Mouse (Mus musculus) retina, adult 2 months (tissue): ENCODE measurements around the gene Coil.

Experiments
- DNase-seq: peaks from one replicate; pipeline ENCODE4 v3.0.0-alpha.2; 2012; ENCODE audit warnings: low read depth, low spot score

Gene Coil

DNA sequence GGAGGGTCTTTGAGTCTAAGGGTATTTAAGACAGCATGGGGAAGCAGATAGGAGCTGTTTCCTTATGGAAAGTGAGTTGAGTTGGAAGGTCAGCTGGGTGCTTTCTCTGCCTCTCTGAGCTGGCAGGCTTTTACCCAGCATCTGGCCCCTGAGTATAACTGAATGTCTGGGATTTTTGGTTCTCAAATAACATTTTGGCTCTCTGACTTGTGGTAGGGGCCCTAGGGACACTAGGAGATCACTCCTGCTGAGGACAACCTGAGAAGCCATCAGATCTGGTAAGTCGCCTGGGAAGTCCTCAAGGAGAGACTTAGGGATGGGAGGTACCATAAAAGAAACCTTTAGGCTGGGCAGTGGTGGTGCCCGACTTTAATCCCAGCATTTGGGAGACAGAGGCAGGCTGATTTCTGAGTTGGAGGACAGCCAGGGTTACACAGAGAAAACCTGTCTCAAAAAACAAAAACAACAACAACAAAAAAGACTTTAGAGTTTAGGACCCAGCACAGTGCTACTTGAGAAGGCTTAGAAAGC lies at the start of gene Coil:
Coil (plus strand) TSS at position 51 of the 531 bp plus-strand sequence.
- no peak for DNase-seq

DNA sequence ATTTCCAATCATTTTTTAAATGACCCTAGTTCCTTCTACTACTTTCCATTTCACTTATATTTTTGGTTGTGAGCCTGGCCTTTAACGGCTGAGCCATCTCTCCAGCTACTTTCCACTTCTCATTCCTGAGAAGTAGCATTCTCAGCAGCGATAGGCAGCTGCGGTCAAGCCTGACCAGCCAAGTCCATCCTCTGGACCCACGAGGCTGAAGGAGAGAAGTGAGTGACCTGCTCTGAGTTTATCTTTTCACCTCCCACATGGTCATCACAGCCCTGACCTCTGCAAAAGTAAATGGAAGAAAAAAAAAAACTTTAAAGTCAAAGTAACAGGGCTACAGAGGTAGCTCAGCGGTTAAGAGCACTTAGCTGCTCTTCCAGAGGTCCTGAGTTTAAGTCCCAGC lies 43.5 kb upstream of the Coil start:
- DNase-seq, result no peak

DNA sequence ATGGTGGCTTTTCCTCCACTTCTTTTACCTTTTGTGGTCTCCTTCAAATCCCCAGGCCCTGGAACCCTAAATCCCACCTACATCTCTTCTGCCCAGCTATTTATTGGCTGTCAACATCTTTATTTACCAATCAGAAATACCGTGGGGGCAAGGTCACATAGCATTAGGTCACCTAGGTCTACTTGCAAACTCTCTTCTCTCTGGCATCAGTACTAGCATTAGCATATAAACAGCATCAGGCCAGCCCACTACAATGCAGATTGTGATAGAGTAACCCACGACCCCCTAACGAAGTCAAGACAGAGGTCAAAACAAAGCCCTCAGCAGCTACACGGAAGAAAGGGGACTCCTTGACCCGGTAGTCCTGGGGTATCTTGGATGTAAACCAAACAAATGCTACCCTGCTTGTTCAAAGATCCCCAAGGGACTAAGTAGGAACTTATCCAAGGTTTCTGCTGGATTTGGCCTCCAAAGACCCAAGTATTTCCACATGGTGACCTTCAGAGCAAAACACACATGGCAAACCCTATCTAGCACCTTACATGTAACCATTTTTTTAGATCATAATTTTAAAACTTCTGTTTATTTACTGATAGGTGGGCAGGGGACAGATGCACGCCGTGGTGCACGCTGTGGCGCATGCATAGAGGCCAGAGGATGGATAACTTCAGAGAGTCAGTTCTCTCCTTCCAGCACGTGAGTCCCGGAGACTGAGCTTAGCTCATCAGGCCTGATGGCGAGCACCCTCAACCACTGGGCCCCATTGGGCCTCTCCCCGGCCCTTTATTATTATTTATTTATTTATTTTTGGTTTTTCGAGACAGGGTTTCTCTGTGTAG lies 38.1 kb upstream of the Coil start:
- DNase-seq, result no peak

DNA sequence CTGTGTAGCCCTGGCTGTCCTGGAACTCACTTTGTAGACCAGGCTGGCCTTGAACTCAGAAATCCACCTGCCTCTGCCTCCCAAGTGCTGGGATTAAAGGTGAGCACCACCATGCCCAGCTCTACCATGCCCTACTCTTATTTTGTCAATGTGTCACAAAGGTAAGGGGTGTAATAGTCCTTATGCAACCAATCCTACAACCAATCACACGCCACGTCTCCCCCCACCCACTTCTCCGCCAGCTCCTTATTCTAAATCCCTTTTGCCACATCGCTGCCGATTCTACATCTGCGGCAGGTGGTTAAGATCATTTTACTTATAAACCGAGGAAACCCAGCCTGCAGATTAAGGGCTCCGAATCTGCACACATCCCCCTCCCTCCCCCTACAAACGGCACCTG lies 37.0 kb upstream of the Coil start:
- no peak for DNase-seq

DNA sequence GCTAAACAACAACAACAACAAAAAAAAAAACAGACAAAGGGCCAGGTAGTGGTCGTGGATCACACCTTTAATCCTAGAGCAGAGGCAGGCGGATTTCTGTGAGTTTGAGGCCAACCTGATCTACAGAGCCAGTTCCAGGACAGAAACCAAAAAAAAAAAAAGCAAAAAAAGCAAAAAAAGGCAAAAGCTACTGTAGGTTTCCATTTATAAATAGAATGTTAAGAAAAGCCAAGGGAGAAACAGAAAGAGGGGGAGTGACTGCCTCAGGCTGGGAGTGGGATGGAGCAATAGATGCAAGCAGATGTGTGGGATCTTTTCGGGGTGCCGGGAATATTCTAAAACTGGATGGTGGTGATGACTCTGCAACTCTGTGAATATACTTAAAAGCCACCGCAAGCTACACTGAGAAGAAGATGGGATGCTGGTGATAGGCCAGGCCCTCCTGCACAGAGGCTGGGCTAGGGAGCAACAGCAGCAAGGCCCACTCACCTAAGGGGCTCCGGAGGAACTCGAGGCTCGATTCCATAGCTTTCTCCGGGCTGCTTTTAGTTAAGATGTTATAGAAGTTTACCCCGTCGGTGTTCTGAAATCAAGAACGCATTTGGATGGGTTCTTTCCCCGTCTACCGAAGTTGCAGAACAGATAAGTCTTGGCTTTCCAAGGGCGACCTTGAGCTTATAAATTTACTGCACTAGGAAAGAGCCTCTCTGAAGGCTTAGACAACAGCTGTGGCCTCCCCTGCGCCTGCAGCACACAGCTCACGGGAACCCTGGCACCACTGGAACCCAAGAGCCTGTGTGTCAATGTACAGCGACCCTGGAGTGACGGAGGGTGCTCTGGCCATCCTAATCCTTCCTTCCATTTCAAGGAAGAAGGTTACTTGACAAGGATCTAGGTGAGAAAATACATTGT lies 35.7 kb upstream of the Coil start:
- no peak for DNase-seq

DNA sequence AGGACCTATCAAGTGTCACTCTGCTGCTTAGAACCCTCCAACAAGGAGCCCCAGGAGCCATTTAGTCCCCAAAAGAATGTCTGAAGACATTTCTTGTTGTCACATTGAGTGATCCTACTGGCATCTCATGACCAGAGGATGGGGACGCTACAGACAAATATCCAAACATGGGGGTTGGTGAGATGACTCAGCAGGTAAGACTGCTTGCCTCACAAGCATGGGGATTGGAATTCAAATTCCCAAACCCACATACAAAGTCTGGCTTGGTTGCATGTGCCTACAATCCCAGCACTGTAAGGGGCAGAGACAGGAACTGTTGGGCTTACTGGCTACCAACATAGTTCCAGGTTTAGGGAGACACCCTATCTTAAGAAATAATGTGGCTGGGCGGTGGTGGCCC lies 32.2 kb upstream of the Coil start:
- DNase-seq, result no peak

DNA sequence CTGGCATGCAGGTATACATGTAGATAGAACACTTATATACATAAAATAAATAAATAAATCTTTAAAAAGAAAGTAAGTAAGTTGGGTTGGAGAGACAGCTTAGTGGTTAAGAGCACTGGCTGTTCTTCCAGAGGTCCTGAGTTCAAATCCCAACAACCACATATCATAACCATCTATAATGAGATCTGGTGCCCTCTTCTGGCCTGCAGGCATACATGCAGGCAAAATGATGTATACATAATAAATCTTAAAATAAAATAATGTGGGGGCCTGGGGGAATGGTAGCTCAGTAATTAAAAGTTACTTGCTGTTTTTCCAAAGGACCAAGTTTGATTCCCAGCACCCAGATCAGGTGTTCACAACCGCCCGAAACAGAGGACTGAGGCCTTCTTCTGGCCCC lies 31.3 kb upstream of the Coil start:
- DNase-seq, result no peak

DNA sequence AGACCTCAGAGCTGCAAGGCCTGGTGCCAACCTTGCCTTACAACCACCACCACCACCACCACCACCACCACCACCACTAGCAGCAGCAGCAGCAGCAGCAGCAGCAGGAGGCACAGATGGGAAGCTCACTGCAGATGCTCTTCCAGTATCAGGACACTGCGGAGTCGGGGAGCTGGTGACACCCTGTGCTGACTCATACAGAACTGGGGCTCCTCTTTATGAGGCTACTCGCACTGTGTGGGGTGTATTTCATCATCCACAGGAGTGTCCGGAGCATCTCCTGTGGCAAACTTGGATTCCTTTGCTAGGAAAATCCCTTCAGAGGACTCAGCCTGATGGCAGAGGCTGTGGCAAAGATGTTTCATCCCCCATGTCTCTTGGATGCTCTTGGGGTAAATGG lies 30.4 kb upstream of the Coil start:
- no peak for DNase-seq

DNA sequence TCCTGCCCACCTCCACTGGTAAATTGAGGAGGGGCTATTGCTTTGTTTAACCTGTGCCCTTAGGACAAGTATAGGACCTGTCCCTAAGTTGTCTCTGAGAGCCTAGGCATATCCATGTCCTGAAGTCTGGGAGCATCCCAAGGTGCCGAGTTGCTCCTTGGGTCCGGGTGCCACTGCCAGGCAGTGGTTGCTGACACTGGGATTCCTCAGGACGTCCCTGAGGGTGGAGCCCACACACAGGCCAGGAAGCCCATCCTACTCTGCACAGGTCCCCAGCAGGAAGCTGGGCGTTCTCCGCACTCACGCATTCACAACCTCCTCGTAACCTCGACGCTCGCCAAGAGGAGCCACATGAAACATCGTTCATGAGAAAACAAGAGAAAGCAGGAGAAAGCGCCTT lies 28.6 kb upstream of the Coil start:
- no peak for DNase-seq

DNA sequence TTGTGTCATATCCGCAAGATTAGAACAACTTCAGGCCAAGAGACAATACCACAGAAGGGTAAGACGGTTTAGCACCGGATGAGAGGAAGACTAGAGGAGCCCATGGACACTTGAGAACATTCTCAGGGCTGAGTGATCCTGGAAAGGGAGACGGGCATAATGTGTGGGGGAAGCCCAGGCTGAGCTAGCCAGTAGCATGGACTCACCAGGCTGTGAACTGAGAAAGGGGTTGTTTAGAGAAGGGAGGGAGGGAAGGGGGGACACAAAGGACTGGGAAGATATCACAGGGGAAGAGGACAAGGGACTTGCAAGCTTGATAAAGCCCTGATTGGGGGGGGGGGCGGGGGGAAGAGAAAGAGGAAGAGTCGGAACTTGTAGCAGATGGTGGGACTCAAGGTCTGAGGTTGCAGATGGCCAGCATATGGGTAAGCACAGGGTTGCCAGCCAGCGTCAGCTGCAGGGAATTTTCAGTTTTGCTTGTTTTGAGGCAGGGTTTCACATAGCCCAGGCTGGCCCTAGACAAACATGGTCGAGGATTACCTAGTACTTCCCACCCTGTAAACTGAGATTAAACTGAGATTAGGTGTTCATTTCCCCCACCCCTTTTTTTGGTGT lies 24.0 kb upstream of the Coil start:
- DNase-seq, result no peak

DNA sequence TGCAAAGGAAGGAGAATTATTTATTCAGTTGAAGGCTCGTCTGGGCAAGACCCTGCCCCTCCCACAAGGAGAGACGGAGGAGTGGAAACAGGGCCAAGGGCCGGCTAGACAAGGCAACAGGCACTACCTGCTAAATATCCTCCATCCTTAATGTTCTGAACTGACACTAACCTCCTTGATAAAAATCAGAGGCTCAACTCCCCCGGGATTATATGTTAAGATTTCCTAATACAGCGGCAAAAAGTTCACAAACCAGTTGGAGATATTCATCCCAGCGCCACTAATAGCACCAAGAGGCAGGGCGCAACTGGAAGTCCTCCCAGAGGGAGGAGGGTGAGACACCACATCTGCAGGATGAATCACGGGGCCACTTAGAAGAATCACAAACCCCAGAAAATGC lies 21.2 kb upstream of the Coil start:
- no peak for DNase-seq

DNA sequence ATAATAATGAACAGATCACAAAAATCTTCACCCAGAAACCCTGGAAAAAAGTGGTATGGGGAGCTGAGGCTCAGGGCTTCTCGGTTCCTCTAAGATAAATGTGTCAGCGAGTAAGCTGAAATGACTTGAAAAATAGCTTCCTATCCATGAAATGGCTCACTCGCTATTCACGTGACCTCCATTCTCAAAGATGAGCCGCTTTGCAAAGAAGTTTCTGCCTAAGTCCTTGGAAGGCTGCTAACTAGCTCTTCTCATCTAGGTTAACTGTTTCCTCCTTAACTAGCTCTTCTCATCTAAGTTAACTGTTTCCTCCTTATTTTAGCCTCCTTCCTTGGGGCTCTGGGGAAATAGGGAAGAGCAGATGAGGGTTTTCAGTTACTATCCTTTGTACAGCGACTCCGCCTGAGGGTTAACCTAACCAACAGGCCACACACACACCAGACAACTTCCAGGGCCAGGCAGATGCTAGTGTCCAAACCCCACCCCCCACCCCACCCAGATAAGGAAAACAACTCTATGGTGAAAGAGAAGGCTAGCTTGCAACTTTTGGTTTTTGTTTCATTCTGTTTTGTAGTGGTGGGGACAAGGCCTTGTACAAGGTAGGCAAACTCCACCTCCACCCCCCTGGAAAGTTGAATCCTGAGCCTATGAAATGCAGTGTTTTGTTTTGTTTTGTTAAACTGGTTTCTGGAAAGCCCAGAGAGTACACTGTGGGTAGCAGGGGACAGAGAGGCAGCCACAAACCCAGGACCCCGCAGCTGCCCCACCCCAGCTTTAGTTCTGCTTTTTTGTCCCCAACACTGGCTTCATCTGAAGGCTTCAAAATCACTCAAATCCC lies 20.0 kb upstream of the Coil start:
- DNase-seq, result no peak

DNA sequence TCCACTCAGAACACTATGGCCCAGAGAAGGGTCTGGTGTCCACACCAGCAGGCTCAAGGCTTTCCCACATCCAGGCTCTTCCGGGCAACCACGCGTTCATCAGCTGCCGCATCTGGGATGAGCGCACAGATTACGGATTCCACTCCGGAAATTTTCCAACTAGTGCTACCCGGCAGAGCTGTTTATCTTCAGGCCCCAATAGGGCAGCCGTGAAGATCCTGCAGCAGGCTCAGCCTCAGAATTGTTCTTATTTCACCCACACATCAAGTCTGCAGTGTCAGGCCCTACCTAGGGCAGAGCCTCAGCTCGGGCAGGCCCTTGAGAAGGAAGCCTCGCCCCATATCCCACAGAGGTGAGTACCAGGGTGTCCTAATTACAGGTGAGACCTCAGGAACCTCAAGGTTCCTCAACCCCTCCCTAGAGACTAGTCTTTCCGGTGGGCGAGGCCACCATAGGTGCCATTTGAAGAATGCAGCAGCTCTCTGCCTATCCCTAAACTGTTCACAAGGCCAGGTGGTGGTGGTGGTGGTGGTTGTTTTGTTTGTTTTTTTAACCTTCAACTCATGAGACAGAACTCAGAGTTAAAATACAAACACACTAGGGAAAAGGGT lies 19.3 kb upstream of the Coil start:
- no peak for DNase-seq

DNA sequence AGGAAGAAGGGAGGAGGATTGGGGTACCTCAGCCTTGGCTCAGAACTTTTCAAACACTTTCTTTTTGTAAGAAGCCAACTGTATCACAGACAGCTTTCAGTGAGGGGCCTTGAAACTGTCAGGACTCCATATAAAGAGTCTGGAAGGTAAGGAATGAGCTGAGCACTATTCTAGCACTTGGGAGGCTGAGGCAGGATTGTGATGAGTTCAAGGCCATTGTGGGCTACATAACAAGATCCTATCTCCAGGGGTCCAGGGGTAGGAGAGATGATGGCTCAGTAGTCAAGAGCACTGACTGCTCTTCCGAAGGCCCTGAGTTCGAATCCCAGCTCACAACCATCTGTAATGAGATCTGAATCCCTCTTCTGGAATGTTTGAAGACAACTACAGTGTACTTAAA lies 18.5 kb upstream of the Coil start:
- no peak for DNase-seq

DNA sequence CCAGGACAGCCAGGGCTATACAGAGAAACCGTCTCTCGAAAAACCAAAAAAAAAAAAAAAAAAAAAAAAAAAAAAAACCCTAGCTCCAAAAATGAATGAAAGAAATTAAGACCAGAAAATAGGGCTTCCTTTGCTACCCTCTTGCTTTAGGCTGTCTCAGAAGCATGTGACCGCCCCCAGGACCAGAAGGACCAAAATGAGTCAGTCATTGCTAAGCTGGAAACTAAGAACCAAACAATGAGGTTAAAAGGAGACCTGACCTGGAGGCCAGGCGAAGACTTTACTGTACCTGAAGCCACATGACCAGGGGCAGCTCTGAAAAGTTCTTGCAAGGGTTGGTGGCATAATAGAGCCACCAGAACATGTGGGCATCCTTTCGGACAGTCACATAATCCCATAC lies 17.9 kb upstream of the Coil start:
- DNase-seq, result no peak

DNA sequence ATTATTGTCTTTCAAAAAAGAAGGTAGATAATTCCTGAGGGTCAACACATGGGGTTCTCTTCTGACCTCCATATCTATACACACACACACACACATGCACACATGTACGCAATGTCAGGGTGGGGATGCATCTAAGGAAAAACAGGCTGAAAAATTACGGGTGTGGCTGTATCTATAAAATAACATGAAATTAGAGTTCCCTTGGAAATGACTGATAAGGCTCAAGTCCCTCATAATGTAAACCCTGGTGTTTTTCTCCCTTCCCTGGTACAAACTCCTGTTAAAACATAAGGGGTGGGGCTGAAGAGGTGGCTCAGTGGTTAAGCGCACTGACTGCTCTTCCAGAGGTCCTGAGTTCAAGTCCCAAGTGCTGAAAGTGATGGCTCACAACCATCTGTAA lies 16.5 kb upstream of the Coil start:
- DNase-seq, result no peak

DNA sequence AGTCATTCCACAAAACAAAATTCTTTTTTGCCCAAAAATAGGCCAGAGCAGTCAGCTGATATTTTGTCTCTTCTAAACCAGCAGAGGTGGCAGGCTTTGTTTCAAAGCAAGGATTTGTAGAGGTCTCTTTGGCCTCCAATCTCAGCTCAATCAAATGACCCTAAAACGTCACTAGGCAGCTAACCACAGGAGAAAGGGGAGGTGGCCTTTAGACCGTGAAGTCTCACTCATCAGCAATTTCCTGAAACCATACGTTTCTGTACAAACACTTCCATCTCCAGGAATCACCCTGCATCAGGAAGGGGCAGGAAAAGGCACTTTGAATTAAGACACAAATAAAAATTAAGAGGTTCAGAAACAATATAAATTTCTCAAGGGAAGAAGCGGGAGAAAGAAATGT lies 15.2 kb upstream of the Coil start:
- DNase-seq, result no peak

DNA sequence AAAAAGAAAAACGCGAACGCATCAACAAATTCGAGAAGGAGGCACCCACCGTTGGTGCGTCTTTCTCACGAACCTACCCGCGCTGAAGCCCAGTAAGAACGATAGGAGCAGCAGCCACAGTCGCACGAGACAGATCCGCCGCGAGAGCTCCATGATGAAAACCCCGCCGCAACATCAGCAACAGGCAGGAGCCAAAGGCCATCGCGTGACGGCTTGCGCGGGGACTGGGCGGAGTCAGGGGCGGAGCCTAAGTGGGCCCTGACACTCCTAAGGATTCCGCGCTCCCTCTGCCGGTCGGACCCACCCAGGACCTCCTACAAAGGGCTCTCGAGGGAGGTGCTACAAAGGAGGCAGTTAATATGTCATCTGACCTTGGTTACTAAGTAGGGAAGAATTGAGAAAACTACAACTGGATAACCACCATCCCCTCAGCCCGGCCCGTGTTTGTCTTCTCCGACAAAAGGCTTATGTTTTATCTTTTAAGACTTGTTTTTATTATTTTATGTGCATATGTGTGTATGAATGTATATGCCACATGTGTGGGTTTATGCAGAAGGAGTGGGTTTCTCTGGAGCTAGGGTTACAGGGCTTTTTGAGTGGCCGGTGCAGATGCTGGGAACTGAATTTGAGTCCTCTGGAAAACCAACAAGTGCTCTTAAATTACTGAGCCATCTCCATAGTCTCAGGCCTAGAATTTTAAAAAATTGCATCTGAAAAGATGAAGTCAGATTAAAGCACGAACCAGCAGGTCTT lies 14.7 kb upstream of the Coil start, which contains the start of gene Scpep1:
Scpep1 (minus strand) TSS at position 249 of the 753 bp plus-strand sequence.
- peak; percentile 85 for DNase-seq

DNA sequence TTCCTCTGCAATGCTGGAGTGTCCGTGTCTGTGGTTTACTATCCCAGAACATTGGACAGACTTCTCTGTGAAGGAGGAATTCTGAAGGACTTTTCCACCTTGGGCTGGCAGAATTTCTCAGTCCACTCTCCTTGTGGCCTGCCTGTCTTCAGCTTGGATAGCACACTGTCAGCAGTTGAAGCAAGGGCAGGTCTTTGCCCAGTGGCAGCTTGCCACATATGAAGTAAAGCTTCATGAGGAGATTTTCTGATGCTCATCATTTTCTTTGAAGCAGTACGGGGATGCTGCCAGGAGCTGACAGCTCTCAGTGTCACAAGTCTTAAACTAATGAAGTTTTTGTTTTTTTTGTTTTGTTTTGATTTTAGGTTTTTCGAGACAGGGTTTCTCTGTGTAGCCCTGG lies 11.2 kb upstream of the Coil start:
- DNase-seq, result no peak

DNA sequence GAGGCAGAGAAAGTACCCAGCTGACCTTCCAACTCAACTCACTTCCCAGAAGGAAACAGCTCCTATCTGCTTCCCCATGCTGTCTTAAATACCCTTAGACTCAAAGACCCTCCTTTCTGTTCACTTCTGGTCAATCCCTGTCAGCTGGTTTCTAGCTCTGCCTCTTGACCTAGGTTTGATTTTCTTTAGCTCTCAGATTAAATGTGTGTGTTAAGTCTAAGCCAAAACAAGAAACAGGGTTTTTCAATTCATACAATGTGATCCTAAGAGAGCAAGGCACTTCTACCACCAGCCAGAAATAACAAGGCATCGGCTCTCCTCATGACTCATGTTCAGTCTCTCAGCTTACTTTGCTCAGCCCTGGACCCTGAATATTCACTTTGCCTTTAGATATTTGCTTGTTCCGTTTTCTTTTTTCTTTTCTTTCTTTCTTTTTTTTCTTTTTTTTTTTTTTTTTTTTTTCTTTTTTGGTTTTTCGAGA lies 3.1 kb upstream of the Coil start, which contains the start of gene Elobl:
Elobl (minus strand) TSS at position 51 of the 481 bp plus-strand sequence.
- no peak for DNase-seq
